Mouse (Mus musculus): Measurements from ENCODE around the gene Tmem216. TPM values are rescaled to one million over a fixed set of nuclear protein-coding genes. Genes with fewer than 3 reads are reported as not detected.

Tmem216 gene
- polyA plus RNA-seq, 1 experiment from 2014 or later: 23.9 TPM

- Histone ChIP-seq H3K36me3 (ENCODE audit: control insufficient read depth, insufficient read depth, low read length) (no peaks in the 10 kb centered on the region), H3K27me3 (ENCODE audit: control insufficient read depth, insufficient read depth, low read length) (no peaks in the 10 kb centered on the region), H3K4me3 (ENCODE audit: low read depth, low read length) (no peak overlapping the region), H3K4me1 (replicated peaks; ENCODE audit: control insufficient read depth, insufficient read depth) (no peaks in the 10 kb centered on the region), H3K9ac (ENCODE audit: low read length) (no peak overlapping the region), H3K4me2 (replicated peaks; ENCODE audit: low read depth) (no peak overlapping the region), H3K27ac (replicated peaks) (no peak overlapping the region), H3K9me3 (ENCODE audit: control insufficient read depth, low read length) (no peaks in the 10 kb centered on the region)
- 81% methylated on average over 3 of the region's 3 CpGs for WGBS
- DNase-seq (ENCODE audit: low spot score) (no peak), ATAC-seq (ENCODE audit: low FRiP score, low TSS enrichment) (no peak)
- no peak for TF ChIP-seq CTCF (IDR thresholded peaks at IDR 0.05; ENCODE audit: low read depth)
- TF ChIP-seq EP300 (optimal IDR thresholded peaks at IDR 0.05): no peak
Observed at GRCm38 (mm10) chr19:10580102-10580501, 24.1 kb upstream of the Tmem216 start.

GRCm38 (mm10) chr19:10576690-10577561 lies 20.9 kb upstream of the Tmem216 start, which contains the start of the genes Cyb561a3 and Tmem138:
Cyb561a3 (plus strand) TSS chr19:10577172.
Tmem138 (minus strand) TSS chr19:10577362.
- H3K4me3 ChIP-seq (ENCODE audit: low read depth, low read length): peak within 1 kb of the TSS; percentile 62

GRCm38 (mm10) chr19:10569627-10570026 lies 13.6 kb upstream of the Tmem216 start:
- ATAC-seq (ENCODE audit: low FRiP score, low TSS enrichment) (no peak), DNase-seq (ENCODE audit: low spot score) (no peak)
- no peaks in the 10 kb centered on the region for H3K4me1 ChIP-seq (replicated peaks; ENCODE audit: control insufficient read depth, insufficient read depth)
- H3K27ac ChIP-seq (replicated peaks): no peak overlapping the region
- no peak overlapping the region for H3K9ac ChIP-seq (ENCODE audit: low read length)
- H3K9me3 ChIP-seq (ENCODE audit: control insufficient read depth, low read length): no peaks in the 10 kb centered on the region
- 95% methylated on average over 6 of the region's 6 CpGs for WGBS
- TF ChIP-seq CTCF (IDR thresholded peaks at IDR 0.05; ENCODE audit: low read depth): no peak
- no peak for TF ChIP-seq EP300 (optimal IDR thresholded peaks at IDR 0.05)
- no peaks in the 10 kb centered on the region for H3K27me3 ChIP-seq (ENCODE audit: control insufficient read depth, insufficient read depth, low read length)
- no peak overlapping the region for H3K4me2 ChIP-seq (replicated peaks; ENCODE audit: low read depth)
- peaks cover 8% of the 10 kb centered on the region for H3K36me3 ChIP-seq (ENCODE audit: control insufficient read depth, insufficient read depth, low read length)
- no peak overlapping the region for H3K4me3 ChIP-seq (ENCODE audit: low read depth, low read length)

More at GRCm38 (mm10) chr19:10576690-10577561, 20.9 kb upstream of the Tmem216 start, which contains the start of the genes Cyb561a3 and Tmem138:
- peak within 1 kb of the TSS; percentile 88 for H3K4me2 ChIP-seq (replicated peaks; ENCODE audit: low read depth)
- TF ChIP-seq EP300 (optimal IDR thresholded peaks at IDR 0.05) (no peak), CTCF (IDR thresholded peaks at IDR 0.05; ENCODE audit: low read depth) (peak; percentile 78)
- DNase-seq (ENCODE audit: low spot score): peak; percentile 94
- peak within 1 kb of the TSS; percentile 76 for H3K9ac ChIP-seq (ENCODE audit: low read length)
- WGBS: under 1% methylated on average over 44 of the region's 44 CpGs
- peaks cover 4% of the 10 kb centered on the region; the same call in 1 of the 2 replicates for H3K36me3 ChIP-seq (ENCODE audit: control insufficient read depth, insufficient read depth, low read length)
- peak; percentile 95 for ATAC-seq (ENCODE audit: low FRiP score, low TSS enrichment)
- H3K27ac ChIP-seq (replicated peaks): peak within 1 kb of the TSS; percentile 31
- H3K27me3 ChIP-seq (ENCODE audit: control insufficient read depth, insufficient read depth, low read length): no peaks in the 10 kb centered on the region
- H3K9me3 ChIP-seq (ENCODE audit: control insufficient read depth, low read length): no peaks in the 10 kb centered on the region
- no peaks in the 10 kb centered on the region for H3K4me1 ChIP-seq (replicated peaks; ENCODE audit: control insufficient read depth, insufficient read depth)

- Histone ChIP-seq H3K27ac (replicated peaks) (no peak overlapping the region), H3K27me3 (ENCODE audit: control insufficient read depth, insufficient read depth, low read length) (no peaks in the 10 kb centered on the region), H3K9ac (ENCODE audit: low read length) (no peak overlapping the region), H3K4me1 (replicated peaks; ENCODE audit: control insufficient read depth, insufficient read depth) (no peaks in the 10 kb centered on the region), H3K4me3 (ENCODE audit: low read depth, low read length) (no peak overlapping the region), H3K4me2 (replicated peaks; ENCODE audit: low read depth) (no peak overlapping the region), H3K9me3 (ENCODE audit: control insufficient read depth, low read length) (no peaks in the 10 kb centered on the region), H3K36me3 (ENCODE audit: control insufficient read depth, insufficient read depth, low read length) (no peaks in the 10 kb centered on the region; the same call in 1 of the 2 replicates)
- DNase-seq (ENCODE audit: low spot score): no peak
- ATAC-seq (ENCODE audit: low FRiP score, low TSS enrichment): no peak
- TF ChIP-seq CTCF (IDR thresholded peaks at IDR 0.05; ENCODE audit: low read depth) (no peak), EP300 (optimal IDR thresholded peaks at IDR 0.05) (no peak)
- 50% methylated on average over 4 of the region's 4 CpGs for WGBS
Observed at GRCm38 (mm10) chr19:10565217-10565616, 9.2 kb upstream of the Tmem216 start.

GRCm38 (mm10) chr19:10564278-10564677 lies 8.2 kb upstream of the Tmem216 start:
- WGBS: 80% methylated on average over 6 of the region's 6 CpGs
- no peak overlapping the region for H3K4me3 ChIP-seq (ENCODE audit: low read depth, low read length)
- no peaks in the 10 kb centered on the region for H3K36me3 ChIP-seq (ENCODE audit: control insufficient read depth, insufficient read depth, low read length)
- ATAC-seq (ENCODE audit: low FRiP score, low TSS enrichment) (no peak), DNase-seq (ENCODE audit: low spot score) (no peak)
- TF ChIP-seq CTCF (IDR thresholded peaks at IDR 0.05; ENCODE audit: low read depth) (no peak), EP300 (optimal IDR thresholded peaks at IDR 0.05) (no peak)
- H3K27me3 ChIP-seq (ENCODE audit: control insufficient read depth, insufficient read depth, low read length): no peaks in the 10 kb centered on the region
- H3K27ac ChIP-seq (replicated peaks): no peak overlapping the region
- no peaks in the 10 kb centered on the region for H3K4me1 ChIP-seq (replicated peaks; ENCODE audit: control insufficient read depth, insufficient read depth)
- H3K9ac ChIP-seq (ENCODE audit: low read length): no peak overlapping the region
- H3K9me3 ChIP-seq (ENCODE audit: control insufficient read depth, low read length): no peaks in the 10 kb centered on the region
- H3K4me2 ChIP-seq (replicated peaks; ENCODE audit: low read depth): no peak overlapping the region

- TF ChIP-seq EP300 (optimal IDR thresholded peaks at IDR 0.05) (no peak), CTCF (IDR thresholded peaks at IDR 0.05; ENCODE audit: low read depth) (no peak)
- WGBS: 61% methylated on average over 5 of the region's 5 CpGs
- Histone ChIP-seq H3K4me3 (ENCODE audit: low read depth, low read length) (no peak overlapping the region), H3K4me2 (replicated peaks; ENCODE audit: low read depth) (no peak overlapping the region), H3K9ac (ENCODE audit: low read length) (no peak overlapping the region), H3K27ac (replicated peaks) (peak overlapping the region; percentile 58; the same call in 1 of the 2 replicates), H3K36me3 (ENCODE audit: control insufficient read depth, insufficient read depth, low read length) (no peaks in the 10 kb centered on the region), H3K4me1 (replicated peaks; ENCODE audit: control insufficient read depth, insufficient read depth) (no peaks in the 10 kb centered on the region), H3K27me3 (ENCODE audit: control insufficient read depth, insufficient read depth, low read length) (no peaks in the 10 kb centered on the region), H3K9me3 (ENCODE audit: control insufficient read depth, low read length) (no peaks in the 10 kb centered on the region)
- DNase-seq (ENCODE audit: low spot score) (no peak), ATAC-seq (ENCODE audit: low FRiP score, low TSS enrichment) (no peak)
Observed at GRCm38 (mm10) chr19:10562351-10562750, 6.3 kb upstream of the Tmem216 start.
